Mouse (Mus musculus) embryonic fibroblast, embryonic 13.5 days (primary cell): ENCODE measurements around the gene Serpinb11. TPM values are rescaled to one million over a fixed set of nuclear protein-coding genes. Genes with fewer than 3 reads are reported as not detected.

ENCODE experiments used
- H3K27ac ChIP-seq: 2 replicates; pipeline ENCODE4 v1.5.1; 2012; ENCODE audit warnings: low read length, control low read depth, inconsistent platforms; ENCODE audit not compliant: insufficient read depth
- H3K4me1 ChIP-seq: 2 replicates; pipeline ENCODE4 v1.6.1; 2011; ENCODE audit warnings: low read length; ENCODE audit not compliant: control insufficient read depth, insufficient read depth
- H3K4me3 ChIP-seq: 2 replicates; pipeline ENCODE4 v1.5.1; 2011; ENCODE audit warnings: mild to moderate bottlenecking, control low read depth, low read length; ENCODE audit not compliant: insufficient read depth
- CTCF ChIP-seq: IDR thresholded peaks from 2 replicates; pipeline ENCODE4 v1.5.1; 2011; ENCODE audit warnings: mild to moderate bottlenecking, control low read depth, low read length, moderate library complexity, borderline replicate concordance; ENCODE audit not compliant: insufficient read depth
- POLR2A ChIP-seq: IDR thresholded peaks from 2 replicates; pipeline ENCODE4 v1.6.1; 2011; ENCODE audit warnings: low read depth, mild to moderate bottlenecking, control low read depth, low read length, moderate library complexity
- polyA plus RNA-seq: library from polyadenylated mRNA; stranded (reverse); fragments of >200 nt; gene quantifications from 2 replicates; pipeline ENCODE4 v1.2.4, GENCODE M21; 2011; ENCODE audit warnings: low read depth; ENCODE audit not compliant: missing spikeins, insufficient read length

Gene Serpinb11
- not detected in 2 replicates for polyA plus RNA-seq

GRCm38 (mm10) chr1:107360898-107361297 is at the start of gene Serpinb11:
TSS of gene Serpinb11 (plus strand) at chr1:107361198.
- TF ChIP-seq POLR2A (no peak), CTCF (no peak)
- H3K27ac ChIP-seq = no peak within 1 kb of the TSS
- no peak within 1 kb of the TSS for H3K4me3 ChIP-seq
- no peaks in the 10 kb centered on the region for H3K4me1 ChIP-seq

- no peak overlapping the region for H3K27ac ChIP-seq
- no peak overlapping the region for H3K4me3 ChIP-seq
- TF ChIP-seq POLR2A (no peak), CTCF (no peak)
- no peaks in the 10 kb centered on the region for H3K4me1 ChIP-seq
Measured at GRCm38 (mm10) chr1:107345979-107346378, 15.0 kb upstream of the Serpinb11 start.

- H3K4me1 ChIP-seq = no peaks in the 10 kb centered on the region
- H3K27ac ChIP-seq = no peak overlapping the region
- TF ChIP-seq CTCF = no peak
- TF ChIP-seq POLR2A = no peak
- no peak overlapping the region for H3K4me3 ChIP-seq
Measured at GRCm38 (mm10) chr1:107346788-107347187, 14.2 kb upstream of the Serpinb11 start.

- TF ChIP-seq POLR2A = no peak
- no peak for TF ChIP-seq CTCF
- Histone ChIP-seq H3K4me3 (no peak overlapping the region), H3K4me1 (no peaks in the 10 kb centered on the region), H3K27ac (no peak overlapping the region)
Measured at GRCm38 (mm10) chr1:107350392-107350791, 10.6 kb upstream of the Serpinb11 start.

- H3K27ac ChIP-seq = no peak overlapping the region
- no peak for TF ChIP-seq CTCF
- no peak for TF ChIP-seq POLR2A
- no peak overlapping the region for H3K4me3 ChIP-seq
- H3K4me1 ChIP-seq = no peaks in the 10 kb centered on the region
Measured at GRCm38 (mm10) chr1:107351115-107351514, 9.9 kb upstream of the Serpinb11 start.

- H3K27ac ChIP-seq = no peak overlapping the region
- TF ChIP-seq POLR2A (no peak), CTCF (no peak)
- no peaks in the 10 kb centered on the region for H3K4me1 ChIP-seq
- no peak overlapping the region for H3K4me3 ChIP-seq
Measured at GRCm38 (mm10) chr1:107353046-107353445, 8.0 kb upstream of the Serpinb11 start.

GRCm38 (mm10) chr1:107365973-107366372 is 5.0 kb downstream of the Serpinb11 start:
- no peak for TF ChIP-seq POLR2A
- TF ChIP-seq CTCF = no peak
- Histone ChIP-seq H3K4me3 (no peak overlapping the region), H3K27ac (no peak overlapping the region), H3K4me1 (no peaks in the 10 kb centered on the region)

- no peak overlapping the region for H3K27ac ChIP-seq
- no peaks in the 10 kb centered on the region for H3K4me1 ChIP-seq
- TF ChIP-seq POLR2A (no peak), CTCF (no peak)
- H3K4me3 ChIP-seq = no peak overlapping the region
Measured at GRCm38 (mm10) chr1:107368944-107369343, 7.9 kb downstream of the Serpinb11 start.

GRCm38 (mm10) chr1:107376952-107377351 is 16.0 kb downstream of the Serpinb11 start:
- Histone ChIP-seq H3K27ac (no peak overlapping the region), H3K4me3 (no peak overlapping the region), H3K4me1 (no peaks in the 10 kb centered on the region)
- TF ChIP-seq CTCF (no peak), POLR2A (no peak)

- TF ChIP-seq POLR2A = no peak
- no peak for TF ChIP-seq CTCF
- no peak overlapping the region for H3K27ac ChIP-seq
- no peaks in the 10 kb centered on the region for H3K4me1 ChIP-seq
- H3K4me3 ChIP-seq = no peak overlapping the region
Measured at GRCm38 (mm10) chr1:107378368-107378767, 17.4 kb downstream of the Serpinb11 start.

- TF ChIP-seq CTCF = no peak
- no peak for TF ChIP-seq POLR2A
- Histone ChIP-seq H3K4me1 (no peaks in the 10 kb centered on the region), H3K27ac (no peak overlapping the region), H3K4me3 (no peak overlapping the region)
Measured at GRCm38 (mm10) chr1:107381491-107381890, 20.5 kb downstream of the Serpinb11 start.
